Mouse (Mus musculus) layer of hippocampus, adult 2 months (tissue): Measurements from ENCODE around the gene Tex45. TPM values are rescaled to one million over a fixed set of nuclear protein-coding genes. Genes with fewer than 3 reads are reported as not detected.
A peak's percentile ranks its signal among the peaks of the same experiment; 100 is the strongest.

Experiments
- DNase-seq, 2 experiments: peaks; one replicate each; pipeline ENCODE4 v3.0.0; 2022; ENCODE audit warnings: low spot score in 2 of 2
- H3K27ac ChIP-seq: fragments of 200-600 bp; 2 replicates; pipeline ENCODE4 v1.8.1; 2022
- H3K4me3 ChIP-seq: fragments of 200-600 bp; 2 replicates; pipeline ENCODE4 v1.8.1; 2022; ENCODE audit warnings: mild to moderate bottlenecking
- CTCF ChIP-seq: fragments of 200-600 bp; conservative IDR thresholded peaks from 2 replicates; pipeline ENCODE4 v1.8.1; 2022; ENCODE audit warnings: antibody characterized with exemption, mild to moderate bottlenecking, moderate library complexity
- total RNA-seq, 2 experiments: library from RNA; stranded (reverse); gene quantifications; 2 replicates each; pipeline ENCODE4 v1.2.3; 2021

The Tex45 gene
- total RNA-seq, 2 experiments from 2014 or later, result 0.23 to 0.54 TPM

DNA sequence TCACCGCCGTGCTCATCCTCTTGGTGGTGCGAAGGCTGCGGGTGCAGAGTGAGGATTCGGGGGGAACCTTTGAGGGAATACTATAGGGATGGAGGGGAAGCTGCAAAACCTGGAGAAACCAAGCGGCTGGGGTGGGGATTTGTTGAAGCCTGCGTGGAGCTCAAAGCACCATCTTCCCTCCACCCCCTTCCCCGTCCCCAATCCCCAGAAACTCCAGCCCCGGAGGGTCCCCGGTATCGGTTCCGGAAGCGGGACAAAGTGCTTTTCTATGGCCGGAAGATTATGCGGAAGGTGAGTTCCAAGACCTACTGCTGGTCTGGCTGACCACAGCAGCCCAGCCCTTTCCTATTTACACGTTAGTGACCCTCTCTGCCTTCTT is 46.4 kb downstream of the Tex45 start:
- peak overlapping the region; percentile 96 for H3K27ac ChIP-seq
- DNase-seq, result peak in 1 of 2 experiments; percentile 43
- no peak for TF ChIP-seq CTCF
- peak overlapping the region; percentile 92 for H3K4me3 ChIP-seq

DNA sequence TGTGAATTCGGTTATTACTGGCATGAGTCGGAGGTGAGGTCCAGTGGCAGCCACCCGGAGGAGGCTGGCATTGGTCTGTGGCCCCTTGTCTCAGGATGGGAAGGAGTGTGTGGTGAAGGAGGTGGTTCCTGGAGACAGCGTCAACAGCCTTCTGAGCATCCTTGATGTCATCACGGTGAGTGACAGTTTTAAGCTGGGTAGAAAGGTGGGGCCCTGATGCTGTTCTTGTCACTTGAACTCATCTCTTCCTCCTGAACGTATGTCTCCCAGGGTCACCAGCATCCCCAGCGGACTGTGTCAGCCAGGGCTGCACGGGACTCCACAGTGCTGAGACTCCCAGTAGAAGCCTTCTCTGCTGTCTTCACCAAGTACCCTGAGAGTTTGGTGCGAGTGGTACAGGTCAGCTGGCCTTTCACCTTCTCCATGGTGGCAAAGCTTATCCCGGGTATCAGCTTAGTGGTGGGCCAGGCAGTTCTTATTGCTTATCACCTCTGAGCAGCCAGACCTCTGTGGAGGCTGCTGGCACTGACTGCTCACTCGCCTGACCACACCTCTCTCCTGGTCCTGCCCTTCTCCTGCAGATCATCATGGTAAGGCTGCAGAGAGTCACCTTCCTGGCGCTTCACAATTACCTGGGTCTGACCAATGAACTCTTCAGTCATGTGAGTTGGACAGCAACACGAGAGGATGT is 51.5 kb downstream of the Tex45 start:
- Histone ChIP-seq H3K4me3 (no peak overlapping the region), H3K27ac (no peak overlapping the region)
- no peak for TF ChIP-seq CTCF
- DNase-seq, result no peak

DNA sequence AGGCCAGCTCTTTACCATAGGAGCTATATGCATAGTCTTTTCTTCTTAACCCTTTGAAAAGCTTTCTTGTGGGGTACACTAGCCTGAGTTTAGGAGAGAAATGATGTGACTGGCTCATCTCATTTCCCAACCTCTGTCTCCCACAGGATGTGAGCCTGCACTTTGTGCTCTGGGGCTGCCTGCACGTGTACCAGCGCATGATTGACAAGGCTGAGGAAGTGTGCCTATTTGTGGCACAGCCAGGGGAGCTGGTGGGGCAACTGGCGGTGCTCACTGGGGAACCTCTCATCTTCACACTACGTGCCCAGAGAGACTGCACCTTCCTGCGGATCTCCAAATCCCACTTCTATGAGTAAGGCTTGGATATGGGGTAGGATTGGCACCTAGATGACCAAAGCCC is 60.2 kb downstream of the Tex45 start:
- TF ChIP-seq CTCF, result no peak
- Histone ChIP-seq H3K27ac (no peak overlapping the region), H3K4me3 (no peak overlapping the region)
- no peak for DNase-seq

GRCm38 (mm10) chr8:3531936-3532335 is 61.3 kb downstream of the Tex45 start:
- DNase-seq, result no peak
- H3K27ac ChIP-seq, result no peak overlapping the region
- no peak overlapping the region for H3K4me3 ChIP-seq
- no peak for TF ChIP-seq CTCF

GRCm38 (mm10) chr8:3536053-3536841 is 65.6 kb downstream of the Tex45 start:
- Histone ChIP-seq H3K27ac (no peak overlapping the region), H3K4me3 (no peak overlapping the region)
- DNase-seq, result no peak
- TF ChIP-seq CTCF, result no peak

Other genes starting within 250 kb of the Tex45 start
- gene Insr, start 191.2 kb upstream of the Tex45 start, total RNA-seq, result 10 to 100 TPM; 51.6 to 53.9 TPM
- gene A430078G23Rik, start 117.4 kb upstream of the Tex45 start, total RNA-seq, result not detected
- gene Arhgef18, start 77.9 kb upstream of the Tex45 start, total RNA-seq, result 10 to 100 TPM; 43.7 to 46.7 TPM
- under 1 TPM; 0.32 to 0.95 TPM for gene Pex11g, start 3.2 kb upstream of the Tex45 start, total RNA-seq
- 10 to 100 TPM; 27.9 to 29.9 TPM for gene Zfp358, start 22.3 kb downstream of the Tex45 start, total RNA-seq
- 10 to 100 TPM; 82.4 to 85.4 TPM for gene Mcoln1, start 29.6 kb downstream of the Tex45 start, total RNA-seq
- 10 to 100 TPM; 79.4 to 82.1 TPM for gene Pnpla6, start 44.5 kb downstream of the Tex45 start, total RNA-seq
- gene C330021F23Rik, start 97.1 kb downstream of the Tex45 start, total RNA-seq, result not detected
- 10 to 100 TPM; 36.5 to 39.3 TPM for gene Camsap3, start 116.4 kb downstream of the Tex45 start, total RNA-seq
- 10 to 100 TPM; 39.6 to 41.4 TPM for gene Xab2, start 150.5 kb downstream of the Tex45 start, total RNA-seq
- gene Pet100, start 150.7 kb downstream of the Tex45 start, total RNA-seq, result 10 to 100 TPM; 87.0 to 87.3 TPM
- 1 to 10 TPM in 1 of 2 experiments, under 1 TPM in 1; 0.88 to 3.6 TPM for gene Pcp2, start 154.7 kb downstream of the Tex45 start, total RNA-seq
- gene Stxbp2, start 160.1 kb downstream of the Tex45 start, total RNA-seq, result 10 to 100 TPM; 43.3 to 55.7 TPM
- gene Retn, start 184.9 kb downstream of the Tex45 start, total RNA-seq, result 1 to 10 TPM in 1 of 2 experiments, under 1 TPM in 1; 0.67 to 1.1 TPM
- gene Mcemp1, start 194.9 kb downstream of the Tex45 start, total RNA-seq, result not detected
- 10 to 100 TPM; 14.7 to 17.9 TPM for gene Fcor, start 201.5 kb downstream of the Tex45 start, total RNA-seq
- 10 to 100 TPM; 27.4 to 28.4 TPM for gene Trappc5, start 205.4 kb downstream of the Tex45 start, total RNA-seq
- not detected for gene Fcer2a, start 223.3 kb downstream of the Tex45 start, total RNA-seq
- gene Clec4g, start 249.8 kb downstream of the Tex45 start, total RNA-seq, result not detected